Mouse (Mus musculus) lung, embryonic 16.5 days (tissue): ENCODE results near the gene Pef1. TPM values are rescaled to one million over a fixed set of nuclear protein-coding genes. Genes with fewer than 3 reads are reported as not detected.

ENCODE experiments used
- ATAC-seq: fragments of 200-750 bp; cut with Nextera tagmentation; 2 replicates; pipeline ENCODE4 v1.8.0; 2017; ENCODE audit warnings: low read depth, mild to moderate bottlenecking, moderate library complexity
- H3K27ac ChIP-seq: fragments of 300-500 bp; sonication (generic); 2 replicates; pipeline ENCODE4 v1.5.1; 2014; ENCODE audit warnings: mild to moderate bottlenecking, control low read depth, low read length
- H3K27me3 ChIP-seq: fragments of 300-500 bp; sonication (generic); 2 replicates; pipeline ENCODE4 v1.6.1; 2014; ENCODE audit warnings: low read depth, low read length, mixed read lengths; ENCODE audit not compliant: control insufficient read depth, insufficient read depth
- H3K36me3 ChIP-seq: fragments of 300-500 bp; sonication (generic); 2 replicates; pipeline ENCODE4 v1.6.1; 2014; ENCODE audit warnings: low read length; ENCODE audit not compliant: control insufficient read depth, insufficient read depth
- H3K4me1 ChIP-seq: fragments of 300-500 bp; sonication (generic); replicated peaks from 2 replicates; pipeline ENCODE4 v1.6.1; 2014; ENCODE audit warnings: low read length, mixed read lengths; ENCODE audit not compliant: control insufficient read depth, insufficient read depth
- H3K4me2 ChIP-seq: fragments of 300-500 bp; sonication (generic); 2 replicates; pipeline ENCODE4 v1.6.1; 2014; ENCODE audit warnings: low read depth, low read length, control low read depth
- H3K4me3 ChIP-seq: fragments of 300-500 bp; sonication (generic); 2 replicates; pipeline ENCODE4 v1.5.1; 2014; ENCODE audit warnings: mild to moderate bottlenecking, low read length, control low read depth
- H3K9ac ChIP-seq: fragments of 300-500 bp; sonication (generic); 2 replicates; pipeline ENCODE4 v1.6.1; 2014; ENCODE audit warnings: low read length, control low read depth
- H3K9me3 ChIP-seq: fragments of 300-500 bp; sonication (generic); 2 replicates; pipeline ENCODE4 v1.6.1; 2016; ENCODE audit warnings: low read length; ENCODE audit not compliant: control insufficient read depth
- WGBS: fragments of 180-500 bp; shearing (Covaris S2); extraction: QIAGEN DNeasy Blood & Tissue Kit; methylation state at CpG from one replicate; pipeline ENCODE4 v1.1.7; 2014; 5-methylcytosine and 5-hydroxymethylcytosine counted together
- polyA plus RNA-seq: library from polyadenylated mRNA; unstranded; fragments of >200 nt; fragmentation: Nextera tagmentation; extraction: Ambion mirVana; gene quantifications from 2 replicates; pipeline ENCODE4 v1.2.1, GENCODE M21; 2015

Pef1 gene
- polyA plus RNA-seq, 1 experiment from 2014 or later = 77.9 TPM

DNA sequence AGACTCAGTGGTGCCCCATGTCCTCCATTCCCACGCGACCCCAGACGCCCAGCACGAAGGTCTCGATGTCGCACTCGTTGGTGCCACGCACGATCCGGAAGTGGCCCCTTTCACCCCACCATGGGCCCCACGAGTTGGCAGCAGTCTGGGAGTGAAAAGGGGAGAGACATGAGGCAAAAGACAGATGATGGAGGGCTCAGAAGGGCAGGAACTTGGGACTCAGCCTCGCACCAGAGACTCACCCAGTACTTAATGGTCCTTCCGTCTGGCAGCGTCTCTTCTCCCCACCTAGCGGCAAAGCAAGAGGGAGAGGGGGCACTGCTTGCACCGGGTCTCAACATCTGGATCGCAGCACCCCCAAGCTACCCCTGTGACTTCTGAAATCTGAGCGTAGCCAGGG is 63.7 kb downstream of the Pef1 start:
- no peak overlapping the region for H3K4me2 ChIP-seq
- no peak overlapping the region for H3K4me3 ChIP-seq
- H3K36me3 ChIP-seq = 0 out of 2 replicates have a peak, but pooled peaks cover 2% of the 10 kb centered on the region
- peak overlapping the region; percentile 52; the same call in 1 of the 2 replicates for H3K27ac ChIP-seq
- H3K9ac ChIP-seq = no peak overlapping the region
- peaks cover 47% of the 10 kb centered on the region for H3K4me1 ChIP-seq
- no peaks in the 10 kb centered on the region for H3K9me3 ChIP-seq
- WGBS = 69% methylated on average over 18 of the region's 18 CpGs
- no peak for ATAC-seq
- no peaks in the 10 kb centered on the region for H3K27me3 ChIP-seq

GRCm38 (mm10) chr4:130166592-130166991 is 64.2 kb downstream of the Pef1 start:
- Histone ChIP-seq H3K4me2 (no peak overlapping the region), H3K9me3 (no peaks in the 10 kb centered on the region), H3K27me3 (no peaks in the 10 kb centered on the region), H3K4me1 (peaks cover 50% of the 10 kb centered on the region), H3K9ac (peak overlapping the region; percentile 50), H3K27ac (peak overlapping the region; percentile 52), H3K36me3 (0 out of 2 replicates have a peak, but pooled peaks cover 2% of the 10 kb centered on the region), H3K4me3 (no peak overlapping the region)
- no peak for ATAC-seq
- WGBS = 59% methylated on average over 8 of the region's 8 CpGs

DNA sequence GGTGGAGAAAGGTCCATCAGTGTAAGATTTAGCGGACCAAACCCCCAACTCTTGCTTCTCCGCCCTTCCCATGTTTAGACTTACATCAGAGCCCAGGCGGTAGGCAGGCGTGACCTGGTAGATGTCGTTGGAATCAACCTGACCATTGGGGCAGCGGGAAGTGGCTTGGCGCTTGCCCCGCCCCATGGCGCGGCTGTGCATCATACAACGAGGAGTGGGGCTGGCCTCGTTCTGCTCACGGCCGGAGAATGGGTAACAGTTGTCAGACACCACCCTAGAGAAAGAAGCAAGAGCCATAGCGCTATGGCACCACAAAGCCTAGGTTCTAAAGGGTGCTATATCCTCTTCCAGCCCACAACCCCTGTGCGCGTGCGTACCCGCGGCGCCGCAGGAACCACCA is 65.0 kb downstream of the Pef1 start:
- WGBS = 55% methylated on average over 22 of the region's 22 CpGs
- H3K4me3 ChIP-seq = peak overlapping the region; percentile 18; the same call in 1 of the 2 replicates

DNA sequence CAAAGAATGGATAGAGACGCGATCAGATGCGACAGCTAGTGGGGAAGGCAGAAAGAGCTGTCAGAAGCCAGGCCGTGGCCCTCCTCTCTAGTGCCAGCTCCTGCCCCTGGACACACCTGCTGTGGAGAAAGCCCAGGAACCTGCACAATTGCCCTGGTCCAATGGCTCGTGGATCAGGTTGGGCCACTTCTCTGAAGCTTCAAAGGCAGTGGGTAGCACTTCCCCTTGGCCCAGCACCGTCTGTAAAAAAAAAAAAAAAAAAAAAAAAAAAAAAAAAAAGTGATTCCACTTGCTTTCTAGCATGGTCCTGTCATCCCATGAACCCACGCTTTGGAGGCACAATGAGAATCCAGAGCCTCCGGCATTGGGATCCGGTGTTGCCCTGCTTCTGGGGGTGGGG is 65.5 kb downstream of the Pef1 start:
- H3K4me1 ChIP-seq = peaks cover 59% of the 10 kb centered on the region
- WGBS = 30% methylated on average over 9 of the region's 9 CpGs

More for the DNA sequence above, 65.0 kb downstream of the Pef1 start:
- ATAC-seq = no peak
- Histone ChIP-seq H3K36me3 (0 out of 2 replicates have a peak, but pooled peaks cover 2% of the 10 kb centered on the region), H3K4me1 (peaks cover 57% of the 10 kb centered on the region), H3K4me2 (peak overlapping the region; percentile 37), H3K9ac (peak overlapping the region; percentile 5; the same call in 1 of the 2 replicates), H3K9me3 (no peaks in the 10 kb centered on the region), H3K27me3 (no peaks in the 10 kb centered on the region), H3K27ac (peak overlapping the region; percentile 92)

GRCm38 (mm10) chr4:130168280-130169183 is 66.2 kb downstream of the Pef1 start:
- Histone ChIP-seq H3K9me3 (no peaks in the 10 kb centered on the region), H3K4me2 (peak overlapping the region; percentile 37), H3K36me3 (0 out of 2 replicates have a peak, but pooled peaks cover 2% of the 10 kb centered on the region), H3K4me3 (no peak overlapping the region), H3K9ac (peak overlapping the region; percentile 44), H3K4me1 (peaks cover 60% of the 10 kb centered on the region), H3K27ac (peak overlapping the region; percentile 92), H3K27me3 (no peaks in the 10 kb centered on the region)
- 30% methylated on average over 16 of the region's 16 CpGs for WGBS
- ATAC-seq = peak; percentile 77

More for the DNA sequence above, 65.5 kb downstream of the Pef1 start:
- Histone ChIP-seq H3K4me2 (peak overlapping the region; percentile 37), H3K9ac (peak overlapping the region; percentile 5), H3K27me3 (no peaks in the 10 kb centered on the region), H3K27ac (peak overlapping the region; percentile 92), H3K4me3 (peak overlapping the region; percentile 18; the same call in 1 of the 2 replicates), H3K36me3 (0 out of 2 replicates have a peak, but pooled peaks cover 2% of the 10 kb centered on the region), H3K9me3 (no peaks in the 10 kb centered on the region)
- peak; percentile 29; the same call in 1 of the 2 replicates for ATAC-seq

GRCm38 (mm10) chr4:130169411-130169971 is 67.1 kb downstream of the Pef1 start:
- WGBS = 76% methylated on average over 16 of the region's 16 CpGs
- ATAC-seq = no peak
- peaks cover 63% of the 10 kb centered on the region for H3K4me1 ChIP-seq
- H3K9ac ChIP-seq = no peak overlapping the region
- H3K36me3 ChIP-seq = 0 out of 2 replicates have a peak, but pooled peaks cover 2% of the 10 kb centered on the region
- H3K9me3 ChIP-seq = no peaks in the 10 kb centered on the region
- no peak overlapping the region for H3K27ac ChIP-seq
- no peak overlapping the region for H3K4me2 ChIP-seq
- H3K4me3 ChIP-seq = no peak overlapping the region
- H3K27me3 ChIP-seq = no peaks in the 10 kb centered on the region

- WGBS = 75% methylated on average over 4 of the region's 4 CpGs
- peaks cover 72% of the 10 kb centered on the region for H3K4me1 ChIP-seq
- H3K9me3 ChIP-seq = no peaks in the 10 kb centered on the region
- no peak overlapping the region for H3K9ac ChIP-seq
- H3K4me3 ChIP-seq = no peak overlapping the region
- ATAC-seq = no peak
- H3K36me3 ChIP-seq = 0 out of 2 replicates have a peak, but pooled peaks cover 2% of the 10 kb centered on the region
- H3K27me3 ChIP-seq = no peaks in the 10 kb centered on the region
- H3K27ac ChIP-seq = no peak overlapping the region
- H3K4me2 ChIP-seq = no peak overlapping the region
These were observed 68.0 kb downstream of the Pef1 start for GRCm38 (mm10) chr4:130170362-130170761.

DNA sequence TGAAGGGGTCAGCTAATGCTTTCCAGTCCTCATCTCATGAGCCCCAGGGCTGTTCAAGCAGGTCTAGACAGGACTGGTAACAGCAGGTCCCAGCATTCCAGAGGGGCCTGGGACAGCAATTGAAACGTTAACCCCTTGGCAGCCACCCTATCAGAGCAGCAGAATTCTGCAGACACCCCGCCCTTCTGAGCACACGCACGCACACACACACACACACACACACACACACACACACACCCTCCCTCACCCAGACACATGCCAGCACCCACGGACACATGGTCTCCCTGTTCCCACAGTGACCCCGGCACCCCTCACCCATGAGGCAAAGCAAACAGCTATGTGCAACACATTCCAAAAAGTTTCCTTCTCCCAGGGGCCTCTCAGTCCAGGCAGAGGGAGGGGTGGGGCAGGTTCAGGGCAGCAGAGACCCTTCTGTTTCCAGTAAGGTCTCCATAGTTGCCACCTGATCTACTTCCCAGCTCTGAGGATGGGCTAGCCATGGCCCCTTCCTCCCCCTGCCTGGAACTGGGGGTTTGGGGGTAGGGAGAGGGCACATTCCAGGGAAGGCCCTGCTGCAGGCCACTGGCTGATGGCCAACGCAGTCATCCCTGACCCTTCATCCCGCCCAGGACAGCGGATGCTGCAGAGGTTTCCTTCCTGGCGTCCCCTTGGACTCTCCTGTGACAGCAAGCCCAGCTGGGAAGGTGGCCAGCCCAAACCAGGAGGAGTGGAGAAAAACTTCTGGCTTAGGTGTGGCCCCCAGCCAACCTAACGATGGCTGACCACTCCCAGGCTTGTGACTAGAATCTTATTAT is 69.8 kb downstream of the Pef1 start:
- peak overlapping the region; percentile 91 for H3K27ac ChIP-seq
- ATAC-seq = peak; percentile 14; the same call in 1 of the 2 replicates
- peak overlapping the region; percentile 57 for H3K9ac ChIP-seq
- 21% methylated on average over 11 of the region's 11 CpGs for WGBS
- H3K4me3 ChIP-seq = peak overlapping the region; percentile 24
- no peaks in the 10 kb centered on the region for H3K9me3 ChIP-seq
- no peaks in the 10 kb centered on the region for H3K27me3 ChIP-seq
- H3K36me3 ChIP-seq = no peaks in the 10 kb centered on the region
- peaks cover 79% of the 10 kb centered on the region for H3K4me1 ChIP-seq
- H3K4me2 ChIP-seq = peak overlapping the region; percentile 43
